Mouse (Mus musculus) lung, embryonic 16.5 days (tissue): Measurements from ENCODE around the gene Plxna4. TPM values are rescaled to one million over a fixed set of nuclear protein-coding genes. Genes with fewer than 3 reads are reported as not detected.

ENCODE experiments used
- ATAC-seq: fragments of 200-750 bp; cut with Nextera tagmentation; 2 replicates; pipeline ENCODE4 v1.8.0; 2017; ENCODE audit warnings: low read depth, mild to moderate bottlenecking, moderate library complexity
- H3K27ac ChIP-seq: fragments of 300-500 bp; sonication (generic); 2 replicates; pipeline ENCODE4 v1.5.1; 2014; ENCODE audit warnings: mild to moderate bottlenecking, control low read depth, low read length
- H3K27me3 ChIP-seq: fragments of 300-500 bp; sonication (generic); 2 replicates; pipeline ENCODE4 v1.6.1; 2014; ENCODE audit warnings: low read depth, low read length, mixed read lengths; ENCODE audit not compliant: control insufficient read depth, insufficient read depth
- H3K36me3 ChIP-seq: fragments of 300-500 bp; sonication (generic); 2 replicates; pipeline ENCODE4 v1.6.1; 2014; ENCODE audit warnings: low read length; ENCODE audit not compliant: control insufficient read depth, insufficient read depth
- H3K4me1 ChIP-seq: fragments of 300-500 bp; sonication (generic); replicated peaks from 2 replicates; pipeline ENCODE4 v1.6.1; 2014; ENCODE audit warnings: low read length, mixed read lengths; ENCODE audit not compliant: control insufficient read depth, insufficient read depth
- H3K4me2 ChIP-seq: fragments of 300-500 bp; sonication (generic); 2 replicates; pipeline ENCODE4 v1.6.1; 2014; ENCODE audit warnings: low read depth, low read length, control low read depth
- H3K4me3 ChIP-seq: fragments of 300-500 bp; sonication (generic); 2 replicates; pipeline ENCODE4 v1.5.1; 2014; ENCODE audit warnings: mild to moderate bottlenecking, low read length, control low read depth
- H3K9ac ChIP-seq: fragments of 300-500 bp; sonication (generic); 2 replicates; pipeline ENCODE4 v1.6.1; 2014; ENCODE audit warnings: low read length, control low read depth
- H3K9me3 ChIP-seq: fragments of 300-500 bp; sonication (generic); 2 replicates; pipeline ENCODE4 v1.6.1; 2016; ENCODE audit warnings: low read length; ENCODE audit not compliant: control insufficient read depth
- WGBS: fragments of 180-500 bp; shearing (Covaris S2); extraction: QIAGEN DNeasy Blood & Tissue Kit; methylation state at CpG from one replicate; pipeline ENCODE4 v1.1.7; 2014; 5-methylcytosine and 5-hydroxymethylcytosine counted together
- polyA plus RNA-seq: library from polyadenylated mRNA; unstranded; fragments of >200 nt; fragmentation: Nextera tagmentation; extraction: Ambion mirVana; gene quantifications from 2 replicates; pipeline ENCODE4 v1.2.1, GENCODE M21; 2015

Gene Plxna4
- polyA plus RNA-seq, 1 experiment from 2014 or later: 1.8 TPM

DNA sequence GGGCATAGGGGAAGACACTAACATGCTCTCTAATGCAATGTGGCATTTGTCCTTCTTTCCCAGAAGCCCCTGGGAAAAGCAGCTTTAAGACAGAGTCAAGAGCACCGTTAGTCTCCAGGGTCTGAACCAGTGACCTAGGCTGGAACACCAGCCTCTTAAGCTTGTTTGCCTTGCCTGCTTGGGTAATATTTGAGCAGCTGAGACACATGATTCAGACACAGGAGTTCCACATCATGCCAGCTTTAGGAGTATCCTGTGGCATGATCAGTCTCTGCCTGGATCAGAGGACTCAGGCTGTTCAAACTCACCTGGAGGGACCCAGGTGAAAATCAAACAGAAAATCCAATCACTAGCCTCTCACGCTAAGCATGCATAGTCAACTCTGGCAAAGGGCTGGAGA lies 195.7 kb downstream of the Plxna4 start:
- Histone ChIP-seq H3K27me3 (no peaks in the 10 kb centered on the region), H3K9me3 (no peaks in the 10 kb centered on the region), H3K36me3 (no peaks in the 10 kb centered on the region), H3K4me2 (no peak overlapping the region), H3K9ac (no peak overlapping the region), H3K4me3 (no peak overlapping the region), H3K27ac (no peak overlapping the region), H3K4me1 (peaks cover 7% of the 10 kb centered on the region; the same call in 1 of the 2 replicates)
- WGBS: 36% methylated on average over 2 of the region's 2 CpGs
- peak; percentile 50; the same call in 1 of the 2 replicates for ATAC-seq

DNA sequence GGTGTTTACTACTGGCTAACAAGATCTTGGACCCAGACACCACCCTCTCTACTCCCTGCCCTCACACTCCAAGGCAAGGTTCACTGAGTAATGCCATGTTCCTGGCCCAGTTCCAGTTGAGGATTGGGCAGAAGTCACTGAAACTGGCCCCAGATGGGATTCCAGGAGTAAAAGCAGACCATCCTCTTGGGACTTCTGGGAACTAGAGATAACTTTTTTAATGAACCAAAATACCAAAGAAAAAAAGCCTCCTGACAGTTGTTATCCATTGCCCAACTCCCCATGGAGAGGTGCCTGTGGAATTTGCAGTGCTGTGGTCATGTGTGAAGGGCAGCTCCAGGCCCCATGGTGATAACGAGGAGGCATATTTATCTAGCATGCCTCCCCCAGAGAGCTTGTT lies 199.7 kb downstream of the Plxna4 start:
- H3K27me3 ChIP-seq: no peaks in the 10 kb centered on the region
- WGBS: 18% methylated on average over 1 of the region's 1 CpGs
- H3K9me3 ChIP-seq: no peaks in the 10 kb centered on the region
- no peak overlapping the region for H3K9ac ChIP-seq
- H3K36me3 ChIP-seq: no peaks in the 10 kb centered on the region
- H3K4me2 ChIP-seq: no peak overlapping the region
- peaks cover 12% of the 10 kb centered on the region; the same call in 1 of the 2 replicates for H3K4me1 ChIP-seq
- H3K27ac ChIP-seq: no peak overlapping the region
- no peak overlapping the region for H3K4me3 ChIP-seq
- no peak for ATAC-seq

- Histone ChIP-seq H3K27me3 (no peaks in the 10 kb centered on the region), H3K9me3 (no peaks in the 10 kb centered on the region), H3K4me2 (no peak overlapping the region), H3K27ac (peak overlapping the region; percentile 33), H3K4me1 (peaks cover 12% of the 10 kb centered on the region; the same call in 1 of the 2 replicates), H3K9ac (no peak overlapping the region), H3K4me3 (no peak overlapping the region), H3K36me3 (no peaks in the 10 kb centered on the region)
- peak; percentile 91 for ATAC-seq
- 45% methylated on average over 2 of the region's 2 CpGs for WGBS
Observed at GRCm38 (mm10) chr6:32386915-32387314, 201.1 kb downstream of the Plxna4 start.

- Histone ChIP-seq H3K9me3 (no peaks in the 10 kb centered on the region), H3K36me3 (no peaks in the 10 kb centered on the region), H3K9ac (no peak overlapping the region), H3K27me3 (no peaks in the 10 kb centered on the region), H3K4me3 (no peak overlapping the region), H3K4me1 (peaks cover 12% of the 10 kb centered on the region; the same call in 1 of the 2 replicates), H3K4me2 (no peak overlapping the region), H3K27ac (no peak overlapping the region)
- ATAC-seq: no peak
- WGBS: 77% methylated on average over 8 of the region's 8 CpGs
Observed at GRCm38 (mm10) chr6:32384937-32385336, 203.1 kb downstream of the Plxna4 start.

DNA sequence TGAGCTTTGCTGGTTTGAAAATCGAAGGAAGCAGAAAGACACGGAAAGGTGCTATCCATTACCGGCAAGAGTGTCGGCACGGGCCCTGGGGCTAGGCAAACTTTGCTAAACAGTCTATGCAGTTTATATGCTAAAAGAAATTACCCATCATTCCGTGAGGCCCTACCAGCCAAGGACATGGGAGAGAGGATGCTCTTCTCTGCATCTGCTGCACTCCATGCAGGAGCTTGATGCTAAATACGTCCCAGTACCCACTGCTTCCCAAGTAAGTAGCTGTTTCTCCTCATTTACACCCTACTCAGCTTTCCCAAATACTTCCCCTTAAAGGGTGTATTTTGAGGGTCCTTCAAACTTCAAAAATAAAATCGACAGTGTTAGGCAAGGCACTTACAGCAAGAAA lies 203.6 kb downstream of the Plxna4 start:
- no peak for ATAC-seq
- H3K9me3 ChIP-seq: no peaks in the 10 kb centered on the region
- no peak overlapping the region for H3K27ac ChIP-seq

GRCm38 (mm10) chr6:32381516-32381915 lies 206.5 kb downstream of the Plxna4 start:
- Histone ChIP-seq H3K4me2 (no peak overlapping the region), H3K9me3 (no peaks in the 10 kb centered on the region), H3K27me3 (no peaks in the 10 kb centered on the region), H3K4me3 (no peak overlapping the region), H3K4me1 (peaks cover 7% of the 10 kb centered on the region; the same call in 1 of the 2 replicates), H3K27ac (no peak overlapping the region), H3K9ac (no peak overlapping the region), H3K36me3 (no peaks in the 10 kb centered on the region)
- 43% methylated on average over 10 of the region's 10 CpGs for WGBS
- ATAC-seq: no peak

More for the DNA sequence above, 203.6 kb downstream of the Plxna4 start:
- Histone ChIP-seq H3K4me2 (no peak overlapping the region), H3K9ac (no peak overlapping the region), H3K4me3 (no peak overlapping the region), H3K27me3 (no peaks in the 10 kb centered on the region), H3K4me1 (peaks cover 12% of the 10 kb centered on the region; the same call in 1 of the 2 replicates), H3K36me3 (no peaks in the 10 kb centered on the region)
- WGBS: 75% methylated on average over 8 of the region's 8 CpGs

DNA sequence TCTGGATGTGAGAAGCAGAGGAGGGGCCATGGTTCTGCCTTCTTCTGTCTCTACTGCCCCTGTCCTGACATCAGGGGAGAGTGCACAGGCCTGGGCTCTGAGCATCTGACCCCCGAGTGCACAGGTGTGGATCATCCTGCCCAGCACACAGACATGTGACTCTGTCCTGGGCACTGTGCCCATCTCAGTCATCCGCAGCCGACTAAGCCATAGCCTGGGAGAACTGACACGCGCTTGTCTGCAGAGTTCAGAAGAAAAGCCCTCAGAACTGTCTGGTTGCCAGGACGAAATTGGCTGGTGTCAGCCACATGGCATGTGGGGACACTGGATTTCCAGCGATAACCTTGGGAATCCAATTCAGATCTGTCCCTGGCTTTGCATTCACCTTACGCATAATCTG lies 210.8 kb downstream of the Plxna4 start:
- H3K36me3 ChIP-seq: no peaks in the 10 kb centered on the region
- no peak overlapping the region for H3K4me3 ChIP-seq
- no peaks in the 10 kb centered on the region for H3K9me3 ChIP-seq
- H3K27ac ChIP-seq: no peak overlapping the region
- WGBS: 54% methylated on average over 8 of the region's 8 CpGs
- peak; percentile 68 for ATAC-seq
- no peak overlapping the region for H3K9ac ChIP-seq
- no peaks in the 10 kb centered on the region for H3K4me1 ChIP-seq
- no peak overlapping the region for H3K4me2 ChIP-seq
- H3K27me3 ChIP-seq: no peaks in the 10 kb centered on the region

- H3K4me2 ChIP-seq: no peak overlapping the region
- no peak overlapping the region for H3K4me3 ChIP-seq
- H3K27ac ChIP-seq: no peak overlapping the region
- no peaks in the 10 kb centered on the region for H3K36me3 ChIP-seq
- no peaks in the 10 kb centered on the region for H3K9me3 ChIP-seq
- H3K4me1 ChIP-seq: no peaks in the 10 kb centered on the region
- H3K9ac ChIP-seq: no peak overlapping the region
- 81% methylated on average over 8 of the region's 8 CpGs for WGBS
- H3K27me3 ChIP-seq: no peaks in the 10 kb centered on the region
- ATAC-seq: no peak
Observed at GRCm38 (mm10) chr6:32373931-32374361, 214.0 kb downstream of the Plxna4 start.

DNA sequence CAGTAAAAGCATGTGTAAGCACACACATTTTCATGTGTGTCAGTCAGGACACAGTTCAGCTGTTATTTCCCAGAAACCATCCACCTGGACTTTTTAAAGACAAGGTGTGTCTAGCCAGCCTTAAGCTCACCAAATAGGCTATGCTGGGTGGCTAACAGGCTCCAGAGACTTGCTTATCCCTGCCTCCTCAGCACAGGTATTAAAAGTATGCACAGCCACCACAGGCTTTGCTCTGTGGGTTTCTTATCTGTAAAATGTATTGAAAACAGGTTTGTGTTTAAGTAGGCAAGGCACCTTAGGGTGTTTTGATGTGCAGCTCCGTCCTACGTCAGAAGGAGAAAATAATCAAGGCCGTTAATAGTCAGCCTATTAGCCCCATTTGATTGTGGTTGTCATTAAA lies 218.9 kb downstream of the Plxna4 start:
- peaks cover 4% of the 10 kb centered on the region; the same call in 1 of the 2 replicates for H3K4me1 ChIP-seq
- H3K36me3 ChIP-seq: no peaks in the 10 kb centered on the region
- WGBS: 70% methylated on average over 3 of the region's 3 CpGs
- no peaks in the 10 kb centered on the region for H3K27me3 ChIP-seq
- H3K27ac ChIP-seq: no peak overlapping the region
- H3K4me2 ChIP-seq: no peak overlapping the region
- H3K9me3 ChIP-seq: no peaks in the 10 kb centered on the region
- ATAC-seq: no peak
- no peak overlapping the region for H3K9ac ChIP-seq
- H3K4me3 ChIP-seq: no peak overlapping the region

DNA sequence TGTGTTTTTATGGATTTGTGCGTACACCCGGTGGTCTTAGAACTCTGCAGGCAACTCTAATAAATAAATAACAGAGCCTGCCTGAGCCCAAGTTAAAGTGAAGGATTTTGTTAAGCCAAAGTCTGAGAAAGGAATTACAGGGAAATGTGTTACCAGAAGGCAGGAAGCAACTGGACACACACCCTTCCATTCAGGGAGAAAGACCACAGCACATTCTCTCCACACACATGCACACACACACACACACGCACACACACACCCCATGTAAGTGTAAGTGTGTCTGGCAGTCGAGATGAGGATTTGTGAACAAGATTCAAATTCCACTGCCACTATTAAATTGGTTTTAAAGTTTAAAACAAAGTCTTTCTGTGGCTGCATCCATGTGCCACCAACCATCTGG lies 219.6 kb downstream of the Plxna4 start:
- H3K27ac ChIP-seq: no peak overlapping the region
- H3K9ac ChIP-seq: no peak overlapping the region
- ATAC-seq: no peak
- H3K4me3 ChIP-seq: no peak overlapping the region
- WGBS: 65% methylated on average over 4 of the region's 4 CpGs
- H3K4me1 ChIP-seq: peaks cover 7% of the 10 kb centered on the region; the same call in 1 of the 2 replicates
- H3K27me3 ChIP-seq: no peaks in the 10 kb centered on the region
- no peaks in the 10 kb centered on the region for H3K36me3 ChIP-seq
- no peaks in the 10 kb centered on the region for H3K9me3 ChIP-seq
- H3K4me2 ChIP-seq: no peak overlapping the region
